Mouse (Mus musculus) G1E (cell line): ENCODE data around the gene Sult2b1. TPM values are rescaled to one million over a fixed set of nuclear protein-coding genes. Genes with fewer than 3 reads are reported as not detected.

Experiments
- ATAC-seq: 2 replicates; pipeline ENCODE4 v1.8.0; 2016; ENCODE audit warnings: mild to moderate bottlenecking; ENCODE audit not compliant: insufficient number of reproducible peaks, poor library complexity, low FRiP score, severe bottlenecking; ENCODE audit errors: extremely low read depth
- DNase-seq: peaks from one replicate; pipeline ENCODE4 v3.0.0; 2012; ENCODE audit warnings: low spot score
- H3K27me3 ChIP-seq: 2 replicates; pipeline ENCODE4 v1.6.1; 2012; ENCODE audit warnings: mild to moderate bottlenecking, low read length, inconsistent platforms; ENCODE audit not compliant: insufficient read depth
- H3K36me3 ChIP-seq: replicated peaks from 2 replicates; pipeline ENCODE3; 2012; ENCODE audit warnings: mild to moderate bottlenecking, inconsistent platforms
- H3K4me1 ChIP-seq: 2 replicates; pipeline ENCODE4 v1.6.1; 2012; ENCODE audit warnings: low read depth, low read length, inconsistent platforms, mixed read lengths; ENCODE audit not compliant: insufficient read depth
- H3K4me3 ChIP-seq: 2 replicates; pipeline ENCODE4 v1.5.1; 2012; ENCODE audit warnings: low read depth, mild to moderate bottlenecking, inconsistent platforms, low read length, moderate library complexity, mixed read lengths
- H3K9me3 ChIP-seq: replicated peaks from 2 replicates; pipeline ENCODE4 v1.6.1; 2012; ENCODE audit warnings: inconsistent platforms
- CTCF ChIP-seq: IDR thresholded peaks from 2 replicates; pipeline ENCODE4 v1.5.1; 2012; ENCODE audit warnings: low read depth, low read length, inconsistent platforms, mixed read lengths
- GATA1 ChIP-seq: IDR thresholded peaks from 2 replicates; pipeline ENCODE4 v1.6.1; 2012; ENCODE audit warnings: borderline replicate concordance, low read length, inconsistent platforms, mixed read lengths
- GATA2 ChIP-seq: IDR thresholded peaks from 2 replicates; pipeline ENCODE4 v1.6.1; 2012; ENCODE audit warnings: low read depth, low read length, inconsistent platforms, borderline replicate concordance
- POLR2AphosphoS5 ChIP-seq: IDR thresholded peaks from 2 replicates; pipeline ENCODE4 v1.6.1; 2012; ENCODE audit warnings: low read depth, low read length, inconsistent platforms; ENCODE audit not compliant: insufficient replicate concordance
- TAL1 ChIP-seq: conservative IDR thresholded peaks from 2 replicates; pipeline ENCODE4 v1.6.1; 2012; ENCODE audit warnings: low read depth, low read length, inconsistent platforms, mixed read lengths
- polyA plus RNA-seq: library from polyadenylated mRNA; stranded (reverse); fragments of >175 nt; gene quantifications from 2 replicates; pipeline ENCODE4 v1.2.3, GENCODE M21; 2012
- total RNA-seq, 2 experiments: library from RNA; stranded (forward) in 1 of 2; stranded (reverse) in 1 of 2; fragments of 200-1000 nt in 1 of 2; fragments of >200 nt in 1 of 2; fragmentation: Nextera tagmentation in 1 of 2; gene quantifications; 2 replicates each; pipeline ENCODE4 v1.2.3; 2014 to 2017

Gene Sult2b1
- total RNA-seq (2014; fragmentation: Nextera tagmentation): not detected in 2 replicates
- 0.05 and 0.35 TPM in 2 replicates for total RNA-seq (2017)
- polyA plus RNA-seq: not detected in 2 replicates

- DNase-seq: no peak
- Histone ChIP-seq H3K27me3 (peaks cover 60% of the 10 kb centered on the region), H3K4me3 (peak within 1 kb of the TSS; percentile 14; the same call in 1 of the 2 replicates), H3K9me3 (no peaks in the 10 kb centered on the region), H3K4me1 (peaks cover 5% of the 10 kb centered on the region; the same call in 1 of the 2 replicates), H3K36me3 (no peaks in the 10 kb centered on the region)
- TF ChIP-seq CTCF (no peak), POLR2AphosphoS5 (no peak), GATA2 (no peak), TAL1 (no peak), GATA1 (no peak)
- no peak for ATAC-seq
These were observed at the start of gene Sult2b1 for GRCm38 (mm10) chr7:45784524-45785372. Gene Sult2b1, minus strand, starts transcription at chr7:45784669.

- peak overlapping the region; percentile 13; the same call in 1 of the 2 replicates for H3K4me3 ChIP-seq
- ATAC-seq: no peak
- TF ChIP-seq CTCF (no peak), POLR2AphosphoS5 (no peak), GATA1 (no peak), TAL1 (no peak), GATA2 (no peak)
These were observed 49.5 kb upstream of the Sult2b1 start for GRCm38 (mm10) chr7:45833924-45834323.

GRCm38 (mm10) chr7:45833148-45833790, 48.8 kb upstream of the Sult2b1 start:
- H3K4me3 ChIP-seq: peak overlapping the region; percentile 13; the same call in 1 of the 2 replicates
- peaks cover 27% of the 10 kb centered on the region for H3K9me3 ChIP-seq
- peaks cover 18% of the 10 kb centered on the region for H3K36me3 ChIP-seq
- ATAC-seq (no peak), DNase-seq (no peak)
- peaks cover 31% of the 10 kb centered on the region for H3K4me1 ChIP-seq
- TF ChIP-seq GATA1: no peak
- TF ChIP-seq POLR2AphosphoS5: no peak
- H3K27me3 ChIP-seq: peaks cover 2% of the 10 kb centered on the region; the same call in 1 of the 2 replicates

More at GRCm38 (mm10) chr7:45833924-45834323, 49.5 kb upstream of the Sult2b1 start:
- no peak for DNase-seq
- Histone ChIP-seq H3K36me3 (peaks cover 12% of the 10 kb centered on the region), H3K27me3 (peaks cover 2% of the 10 kb centered on the region; the same call in 1 of the 2 replicates), H3K4me1 (peaks cover 25% of the 10 kb centered on the region), H3K9me3 (peaks cover 27% of the 10 kb centered on the region)

GRCm38 (mm10) chr7:45832428-45832827, 48.0 kb upstream of the Sult2b1 start:
- DNase-seq: no peak
- ATAC-seq: no peak
- peaks cover 36% of the 10 kb centered on the region for H3K4me1 ChIP-seq
- TF ChIP-seq CTCF: no peak
- no peak for TF ChIP-seq TAL1
- no peak for TF ChIP-seq POLR2AphosphoS5
- no peak for TF ChIP-seq GATA2
- TF ChIP-seq GATA1: no peak
- H3K9me3 ChIP-seq: peaks cover 27% of the 10 kb centered on the region
- H3K27me3 ChIP-seq: peaks cover 2% of the 10 kb centered on the region; the same call in 1 of the 2 replicates
- peaks cover 27% of the 10 kb centered on the region for H3K36me3 ChIP-seq
- no peak overlapping the region; the same call in 1 of the 2 replicates for H3K4me3 ChIP-seq

GRCm38 (mm10) chr7:45831128-45831525, 46.7 kb upstream of the Sult2b1 start:
- ATAC-seq: no peak
- H3K27me3 ChIP-seq: peaks cover 2% of the 10 kb centered on the region; the same call in 1 of the 2 replicates

More at GRCm38 (mm10) chr7:45831128-45831525, 46.7 kb upstream of the Sult2b1 start:
- no peak for DNase-seq
- peaks cover 40% of the 10 kb centered on the region for H3K36me3 ChIP-seq
- H3K4me3 ChIP-seq: peak overlapping the region; percentile 86
- no peak for TF ChIP-seq POLR2AphosphoS5
- TF ChIP-seq TAL1: no peak
- TF ChIP-seq GATA2: no peak
- TF ChIP-seq CTCF: no peak
- TF ChIP-seq GATA1: no peak
- H3K9me3 ChIP-seq: peaks cover 27% of the 10 kb centered on the region
- H3K4me1 ChIP-seq: peaks cover 47% of the 10 kb centered on the region
